Mouse (Mus musculus): ENCODE data around the gene Plxnb1. TPM values are rescaled to one million over a fixed set of nuclear protein-coding genes. Genes with fewer than 3 reads are reported as not detected.
"Not testable (repeated sequence)": the region's sequence is repeated elsewhere in the genome, so short reads cannot be mapped to it uniquely, and the experiment has no call there.

Plxnb1 gene
- polyA plus RNA-seq, 1 experiment from 2014 or later, result 18.2 TPM

DNA sequence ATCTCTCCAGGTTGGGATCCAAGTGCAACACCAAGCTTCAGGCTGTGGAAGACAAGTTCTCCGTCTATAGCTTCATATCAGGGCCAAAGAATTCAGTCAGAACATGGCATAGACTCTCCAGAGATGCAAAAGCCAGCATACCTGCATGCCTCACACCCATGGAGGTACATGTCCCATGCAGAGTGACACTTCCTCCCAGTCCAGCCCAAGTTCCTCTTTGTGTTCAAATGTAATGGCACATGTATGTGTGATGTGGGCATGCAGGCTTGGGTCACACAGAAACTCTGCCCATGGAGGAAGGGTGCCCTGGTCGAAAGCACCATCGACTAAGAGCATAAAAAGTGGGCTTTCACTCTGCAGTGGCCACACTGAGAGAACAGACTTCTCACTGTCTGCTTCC, 29.0 kb downstream of the Plxnb1 start:
- 78% methylated on average over 3 of the region's 3 CpGs for WGBS
- Histone ChIP-seq H3K27me3 (no peaks in the 10 kb centered on the region), H3K9me3 (no peaks in the 10 kb centered on the region), H3K9ac (no peak overlapping the region), H3K36me3 (peaks cover 1% of the 10 kb centered on the region; the same call in 1 of the 2 replicates), H3K4me3 (no peak overlapping the region), H3K27ac (no peak overlapping the region), H3K4me1 (peaks cover 7% of the 10 kb centered on the region; the same call in 1 of the 2 replicates), H3K4me2 (no peak overlapping the region)
- no peak for ATAC-seq (ENCODE audit: borderline replicate concordance, extremely low read depth, low FRiP score, low TSS enrichment)

DNA sequence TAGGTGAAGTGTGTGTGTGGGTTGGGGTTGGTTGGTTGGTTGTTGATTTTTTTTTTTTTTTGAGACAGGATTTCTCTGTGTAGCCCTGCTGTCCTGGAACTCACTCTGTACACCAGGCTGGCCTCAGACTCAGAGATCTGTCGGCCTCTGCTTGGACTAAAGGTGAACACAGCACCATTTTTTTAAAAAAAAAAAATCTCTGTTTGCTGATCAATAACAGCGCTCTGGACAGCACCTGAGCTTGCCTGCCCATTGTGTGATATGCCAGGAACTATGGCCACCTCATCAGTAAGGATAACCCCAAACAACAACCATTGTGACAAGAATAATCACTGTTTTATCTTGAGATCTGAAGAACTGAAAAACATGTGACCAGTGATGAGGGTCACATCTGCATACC, 29.9 kb downstream of the Plxnb1 start:
- no peaks in the 10 kb centered on the region for H3K36me3 ChIP-seq
- H3K27me3 ChIP-seq, result no peaks in the 10 kb centered on the region
- no peak overlapping the region for H3K27ac ChIP-seq
- peaks cover 7% of the 10 kb centered on the region; the same call in 1 of the 2 replicates for H3K4me1 ChIP-seq
- H3K9me3 ChIP-seq, result no peaks in the 10 kb centered on the region
- no peak overlapping the region for H3K9ac ChIP-seq
- no peak overlapping the region for H3K4me3 ChIP-seq
- no peak for ATAC-seq (ENCODE audit: borderline replicate concordance, extremely low read depth, low FRiP score, low TSS enrichment)
- H3K4me2 ChIP-seq, result no peak overlapping the region
- WGBS, result 64% methylated on average over 2 of the region's 2 CpGs

DNA sequence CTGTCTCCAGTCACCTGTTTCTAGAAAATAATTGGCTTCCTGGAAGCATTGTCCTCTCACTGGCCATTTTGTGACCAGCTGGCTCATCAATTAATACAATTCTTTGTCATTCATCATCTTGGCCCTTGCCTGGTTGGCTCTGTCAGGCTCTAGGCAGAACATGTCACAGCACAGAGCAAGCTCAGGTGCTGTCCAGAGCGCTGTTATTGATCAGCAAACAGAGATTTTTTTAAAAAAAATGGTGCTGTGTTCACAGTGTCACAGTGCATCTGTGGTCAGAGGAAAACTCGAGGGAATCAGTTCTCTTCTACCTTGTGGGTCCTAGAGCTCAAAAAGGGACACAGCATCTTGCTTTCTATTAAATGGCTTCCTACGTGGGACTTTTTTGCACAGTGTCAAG, 30.3 kb downstream of the Plxnb1 start:
- Histone ChIP-seq H3K4me2 (no peak overlapping the region), H3K27me3 (no peaks in the 10 kb centered on the region), H3K27ac (no peak overlapping the region), H3K9ac (no peak overlapping the region), H3K4me1 (peaks cover 7% of the 10 kb centered on the region; the same call in 1 of the 2 replicates), H3K4me3 (no peak overlapping the region), H3K9me3 (no peaks in the 10 kb centered on the region), H3K36me3 (no peaks in the 10 kb centered on the region)
- ATAC-seq (ENCODE audit: borderline replicate concordance, extremely low read depth, low FRiP score, low TSS enrichment), result no peak
- WGBS, result 60% methylated on average over 3 of the region's 3 CpGs

GRCm38 (mm10) chr9:109127076-109127475, 31.9 kb downstream of the Plxnb1 start:
- H3K27ac ChIP-seq, result no peak overlapping the region
- H3K9me3 ChIP-seq, result no peaks in the 10 kb centered on the region
- H3K36me3 ChIP-seq, result no peaks in the 10 kb centered on the region
- WGBS, result 68% methylated on average over 4 of the region's 4 CpGs
- no peak overlapping the region for H3K4me2 ChIP-seq
- no peaks in the 10 kb centered on the region for H3K27me3 ChIP-seq
- no peak for ATAC-seq (ENCODE audit: borderline replicate concordance, extremely low read depth, low FRiP score, low TSS enrichment)
- H3K4me3 ChIP-seq, result no peak overlapping the region
- H3K4me1 ChIP-seq, result peaks cover 7% of the 10 kb centered on the region; the same call in 1 of the 2 replicates
- H3K9ac ChIP-seq, result no peak overlapping the region

DNA sequence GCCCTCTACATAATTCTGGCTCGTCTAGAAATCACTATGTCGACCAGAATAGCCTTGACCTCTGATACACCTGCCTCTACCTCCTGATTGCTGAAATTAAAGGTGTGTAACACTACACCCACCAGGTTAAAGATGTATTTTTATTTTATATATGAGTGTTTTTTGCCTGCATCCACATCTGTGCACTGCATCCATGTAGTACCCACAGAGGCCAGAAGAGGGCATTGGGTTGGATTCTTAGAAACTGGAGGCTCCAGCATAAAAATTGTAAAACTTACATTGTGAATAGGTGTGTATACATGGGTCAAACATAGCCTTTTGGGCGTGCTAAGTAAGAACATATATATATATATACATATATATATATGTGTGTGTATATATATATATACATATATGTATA, 33.0 kb downstream of the Plxnb1 start:
- WGBS, result 44% methylated on average over 3 of the region's 3 CpGs

DNA sequence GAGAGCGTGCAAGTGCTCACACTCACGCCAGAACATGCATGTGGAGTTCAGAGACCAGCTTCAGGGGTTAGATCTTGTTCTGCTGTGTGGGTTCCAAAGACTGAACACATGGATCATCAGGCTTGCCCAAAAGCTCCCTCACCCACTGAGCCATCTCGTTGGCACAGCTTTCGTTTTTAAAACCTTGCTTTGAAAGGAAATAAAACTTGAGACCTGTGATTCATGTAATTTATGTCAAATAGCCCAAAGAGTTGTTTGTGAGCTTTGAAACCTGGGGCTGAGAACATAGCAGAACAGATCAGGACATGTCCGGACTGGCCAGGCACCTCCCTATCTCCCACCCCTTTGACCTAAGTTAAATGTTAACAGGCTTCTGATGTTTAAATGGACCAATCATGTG, 34.9 kb downstream of the Plxnb1 start:
- H3K9me3 ChIP-seq, result no peaks in the 10 kb centered on the region
- H3K4me2 ChIP-seq, result no peak overlapping the region
- WGBS, result 80% methylated on average over 5 of the region's 5 CpGs
- no peaks in the 10 kb centered on the region for H3K36me3 ChIP-seq
- H3K4me3 ChIP-seq, result no peak overlapping the region
- H3K9ac ChIP-seq, result no peak overlapping the region
- H3K4me1 ChIP-seq, result no peaks in the 10 kb centered on the region
- H3K27me3 ChIP-seq, result no peaks in the 10 kb centered on the region
- no peak for ATAC-seq (ENCODE audit: borderline replicate concordance, extremely low read depth, low FRiP score, low TSS enrichment)
- H3K27ac ChIP-seq, result no peak overlapping the region

More for the DNA sequence above, 33.0 kb downstream of the Plxnb1 start:
- peaks cover 4% of the 10 kb centered on the region; the same call in 1 of the 2 replicates for H3K4me1 ChIP-seq
- H3K27ac ChIP-seq, result no peak overlapping the region
- no peak overlapping the region for H3K4me3 ChIP-seq
- no peaks in the 10 kb centered on the region for H3K9me3 ChIP-seq
- H3K36me3 ChIP-seq, result no peaks in the 10 kb centered on the region
- no peak for ATAC-seq (ENCODE audit: borderline replicate concordance, extremely low read depth, low FRiP score, low TSS enrichment)
- H3K4me2 ChIP-seq, result no peak overlapping the region
- H3K9ac ChIP-seq, result no peak overlapping the region
- no peaks in the 10 kb centered on the region for H3K27me3 ChIP-seq

- H3K9me3 ChIP-seq; ATAC-seq (ENCODE audit: borderline replicate concordance, extremely low read depth, low FRiP score, low TSS enrichment); H3K36me3 ChIP-seq; H3K9ac ChIP-seq; H3K4me3 ChIP-seq; H3K27ac ChIP-seq; H3K4me1 ChIP-seq; H3K4me2 ChIP-seq; H3K27me3 ChIP-seq: not testable (repeated sequence)
- 63% methylated on average over 4 of the region's 4 CpGs for WGBS
These were observed 45.2 kb downstream of the Plxnb1 start for GRCm38 (mm10) chr9:109140414-109140813.

GRCm38 (mm10) chr9:109161941-109162340, 66.8 kb downstream of the Plxnb1 start, which contains the start of gene Fbxw21:
TSS of gene Fbxw21 (minus strand) at chr9:109162041.
- ATAC-seq (ENCODE audit: borderline replicate concordance, extremely low read depth, low FRiP score, low TSS enrichment), result no peak
- WGBS, result 69% methylated on average over 3 of the region's 3 CpGs
- Histone ChIP-seq H3K9me3 (no peaks in the 10 kb centered on the region), H3K4me2 (no peak within 1 kb of the TSS), H3K27me3 (no peaks in the 10 kb centered on the region), H3K9ac (no peak within 1 kb of the TSS), H3K36me3 (no peaks in the 10 kb centered on the region), H3K4me3 (no peak within 1 kb of the TSS), H3K4me1 (no peaks in the 10 kb centered on the region), H3K27ac (no peak within 1 kb of the TSS)

DNA sequence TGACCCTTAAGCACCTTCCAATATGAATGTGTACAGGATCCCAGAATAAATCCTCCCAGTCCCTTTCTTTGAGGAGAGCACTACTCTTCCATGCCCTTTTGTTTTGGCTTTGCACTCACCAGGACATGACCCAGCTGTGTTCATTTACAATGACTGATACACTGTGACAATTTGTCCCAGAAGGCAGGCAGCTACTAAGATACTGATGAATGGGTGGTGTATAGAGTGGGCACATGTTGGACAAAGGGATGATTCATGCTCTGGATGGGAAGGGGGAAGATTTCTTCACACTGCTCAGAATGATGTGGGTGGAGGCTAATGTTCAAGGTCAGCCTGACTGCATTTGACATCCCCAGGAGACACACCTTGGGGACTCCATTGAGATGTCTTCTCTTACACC, 72.1 kb downstream of the Plxnb1 start:
- no peak overlapping the region for H3K9ac ChIP-seq
- no peak for ATAC-seq (ENCODE audit: borderline replicate concordance, extremely low read depth, low FRiP score, low TSS enrichment)
- H3K4me3 ChIP-seq, result no peak overlapping the region
- H3K27ac ChIP-seq, result no peak overlapping the region
- H3K4me1 ChIP-seq, result no peaks in the 10 kb centered on the region
- no peak overlapping the region for H3K4me2 ChIP-seq
- no peaks in the 10 kb centered on the region for H3K9me3 ChIP-seq
- H3K36me3 ChIP-seq, result no peaks in the 10 kb centered on the region
- H3K27me3 ChIP-seq, result no peaks in the 10 kb centered on the region

Other genes with a start within 250 kb of the Plxnb1 start
- gene Slc26a6, start 242.1 kb upstream of the Plxnb1 start, polyA plus RNA-seq (2015; fragmentation: Nextera tagmentation; extraction: Ambion mirVana), result 7.8 and 10.4 TPM in 2 replicates
- gene Tmem89, start 180.8 kb upstream of the Plxnb1 start, polyA plus RNA-seq (2015; fragmentation: Nextera tagmentation; extraction: Ambion mirVana), result 0.25 TPM in 1 of 2 replicates, not detected in the other
- 437 and 446 TPM in 2 replicates for gene Uqcrc1, start 158.8 kb upstream of the Plxnb1 start, polyA plus RNA-seq (2015; fragmentation: Nextera tagmentation; extraction: Ambion mirVana)
- 0.86 and 1.0 TPM in 2 replicates for gene Col7a1, start 141.8 kb upstream of the Plxnb1 start, polyA plus RNA-seq (2015; fragmentation: Nextera tagmentation; extraction: Ambion mirVana)
- not detected in 2 replicates for gene Ucn2, start 109.4 kb upstream of the Plxnb1 start, polyA plus RNA-seq (2015; fragmentation: Nextera tagmentation; extraction: Ambion mirVana)
- 10.2 and 11.3 TPM in 2 replicates for gene Pfkfb4, start 103.6 kb upstream of the Plxnb1 start, polyA plus RNA-seq (2015; fragmentation: Nextera tagmentation; extraction: Ambion mirVana)
- 83.2 and 98.3 TPM in 2 replicates for gene Shisa5, start 56.8 kb upstream of the Plxnb1 start, polyA plus RNA-seq (2015; fragmentation: Nextera tagmentation; extraction: Ambion mirVana)
- gene Trex1, start 35.7 kb upstream of the Plxnb1 start, polyA plus RNA-seq (2015; fragmentation: Nextera tagmentation; extraction: Ambion mirVana), result 12.7 and 14.0 TPM in 2 replicates
- 26.4 and 27.0 TPM in 2 replicates for gene Atrip, start 21.3 kb upstream of the Plxnb1 start, polyA plus RNA-seq (2015; fragmentation: Nextera tagmentation; extraction: Ambion mirVana)
- gene Ccdc51, start 12.9 kb upstream of the Plxnb1 start, polyA plus RNA-seq (2015; fragmentation: Nextera tagmentation; extraction: Ambion mirVana), result 11.2 and 11.5 TPM in 2 replicates
- gene Tma7, start 12.8 kb upstream of the Plxnb1 start, polyA plus RNA-seq (2015; fragmentation: Nextera tagmentation; extraction: Ambion mirVana), result 519 and 556 TPM in 2 replicates
- not detected in 2 replicates for gene Fbxw21, start 66.7 kb downstream of the Plxnb1 start, polyA plus RNA-seq (2015; fragmentation: Nextera tagmentation; extraction: Ambion mirVana)
- not detected in 2 replicates for gene Fbxw13, start 100.6 kb downstream of the Plxnb1 start, polyA plus RNA-seq (2015; fragmentation: Nextera tagmentation; extraction: Ambion mirVana)
- not detected in 2 replicates for gene Fbxw20, start 139.4 kb downstream of the Plxnb1 start, polyA plus RNA-seq (2015; fragmentation: Nextera tagmentation; extraction: Ambion mirVana)
- gene Fbxw14, start 192.3 kb downstream of the Plxnb1 start, polyA plus RNA-seq (2015; fragmentation: Nextera tagmentation; extraction: Ambion mirVana), result not detected in 2 replicates
- gene Fbxw28, start 244.3 kb downstream of the Plxnb1 start, polyA plus RNA-seq (2015; fragmentation: Nextera tagmentation; extraction: Ambion mirVana), result not detected in 2 replicates

Measured in lung, embryonic 15.5 days (tissue).